Mouse (Mus musculus): ENCODE measurements around the gene Ppme1. TPM values are rescaled to one million over a fixed set of nuclear protein-coding genes. Genes with fewer than 3 reads are reported as not detected.

The Ppme1 gene
- total and polyA plus RNA-seq, 3 experiments: 40.2 to 50.8 (median 45.6) TPM

- H3K4me2 ChIP-seq (ENCODE audit: insufficient read depth, low read depth, poor library complexity, severe bottlenecking): no peak overlapping the region
- H3K36me3 ChIP-seq (replicated peaks in 1 of 2; ENCODE audit: control insufficient read depth in 1 of 2, insufficient read depth in 1 of 2, low read length in 1 of 2): peaks cover 0 to 8% of the 10 kb centered on the region in 2 experiments
- dilution Hi-C loops (cut with MboI; ENCODE audit: extremely low pct_ligation_motif_present, extremely low pct_unique_long_range_greater_than_20kb, low sequenced_read_pairs): no loop called here
- no peaks in the 10 kb centered on the region for H3K27me3 ChIP-seq (replicated peaks)
- H3K9ac ChIP-seq (ENCODE audit: insufficient read depth, low read depth): no peak overlapping the region
- in situ Hi-C loops (cut with MboI; ENCODE audit: low pct_ligation_motif_present, low pct_unique_long_range_greater_than_20kb, low sequenced_read_pairs): no loop called here
- H3K9me3 ChIP-seq (replicated peaks; ENCODE audit: low read length): no peaks in the 10 kb centered on the region
- peaks cover 3 to 15% of the 10 kb centered on the region in 2 experiments for H3K4me1 ChIP-seq (ENCODE audit: control insufficient read depth in 1 of 2, insufficient read depth in 2 of 2)
- no peaks in the 10 kb centered on the region; the same call in 1 of the 2 replicates for H3K79me2 ChIP-seq (replicated peaks; ENCODE audit: control insufficient read depth, extremely low read depth, insufficient read depth, poor library complexity, severe bottlenecking)
- TF ChIP-seq ZMIZ1 (IDR thresholded peaks at IDR 0.05; ENCODE audit: low read depth, low read length) (no peak), MEF2A (IDR thresholded peaks at IDR 0.05; ENCODE audit: borderline replicate concordance, low read depth, low read length) (no peak), ZKSCAN1 (IDR thresholded peaks at IDR 0.05; ENCODE audit: borderline replicate concordance, low read depth, low read length) (no peak), TBP (conservative IDR thresholded peaks at IDR 0.05; ENCODE audit: low read depth, low read length) (no peak), POLR2A (IDR thresholded peaks at IDR 0.05; ENCODE audit: low read depth, low read length) (no peak)
- DNase-seq (ENCODE audit: extremely low read depth): no peak
- H3K4me3 ChIP-seq (replicated peaks in 1 of 3; ENCODE audit: low read depth in 2 of 3, low read length in 2 of 3, poor library complexity in 1 of 3): no peak overlapping the region
- no peak overlapping the region for H3K27ac ChIP-seq (ENCODE audit: insufficient read depth, low read depth)
These were observed 8.9 kb downstream of the Ppme1 start for GRCm38 (mm10) chr7:100363162-100363561.

DNA sequence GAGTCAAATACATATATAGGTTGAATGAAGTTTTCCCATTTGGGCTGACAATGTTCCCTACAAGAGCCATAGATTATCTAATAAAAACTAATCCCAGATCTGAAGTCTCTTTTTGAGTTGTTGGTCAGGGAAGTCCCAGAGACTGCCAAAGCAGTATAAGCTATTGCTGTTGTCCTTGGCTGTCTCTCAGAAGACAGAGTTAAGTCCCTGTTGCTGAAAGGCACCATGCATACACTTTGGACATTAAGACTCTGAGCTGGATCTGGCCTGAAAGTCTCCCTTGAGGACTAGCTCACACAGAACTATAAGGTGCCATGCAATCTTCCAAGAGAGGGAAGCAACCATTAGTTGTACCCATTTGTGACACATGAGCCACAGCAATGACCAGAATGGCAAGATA, 14.3 kb downstream of the Ppme1 start:
- Histone ChIP-seq H3K27ac (ENCODE audit: insufficient read depth, low read depth) (no peak overlapping the region), H3K27me3 (replicated peaks) (no peaks in the 10 kb centered on the region), H3K79me2 (replicated peaks; ENCODE audit: control insufficient read depth, extremely low read depth, insufficient read depth, poor library complexity, severe bottlenecking) (no peaks in the 10 kb centered on the region), H3K36me3 (replicated peaks in 1 of 2; ENCODE audit: control insufficient read depth in 1 of 2, insufficient read depth in 1 of 2, low read length in 1 of 2) (peaks cover 0 to 17% of the 10 kb centered on the region in 2 experiments), H3K4me2 (ENCODE audit: insufficient read depth, low read depth, poor library complexity, severe bottlenecking) (no peak overlapping the region), H3K4me3 (replicated peaks in 1 of 3; ENCODE audit: low read depth in 2 of 3, low read length in 2 of 3, poor library complexity in 1 of 3) (no peak overlapping the region), H3K4me1 (ENCODE audit: control insufficient read depth in 1 of 2, insufficient read depth in 2 of 2) (no peaks in the 10 kb centered on the region), H3K9ac (ENCODE audit: insufficient read depth, low read depth) (no peak overlapping the region), H3K9me3 (replicated peaks; ENCODE audit: low read length) (no peaks in the 10 kb centered on the region)
- TF ChIP-seq ELF1 (IDR thresholded peaks at IDR 0.05; ENCODE audit: low read depth, low read length) (no peak), MYC (IDR thresholded peaks at IDR 0.05; ENCODE audit: low read depth, low read length) (no peak), TBP (conservative IDR thresholded peaks at IDR 0.05; ENCODE audit: low read depth, low read length) (no peak), EP300 (IDR thresholded peaks at IDR 0.05; ENCODE audit: low read length) (no peak), KAT2A (IDR thresholded peaks at IDR 0.05; ENCODE audit: insufficient replicate concordance, low read length) (no peak), JUN (IDR thresholded peaks at IDR 0.05; ENCODE audit: insufficient read depth, low read depth, low read length) (no peak), CHD2 (IDR thresholded peaks at IDR 0.05; ENCODE audit: low read length) (no peak), ETS1 (conservative IDR thresholded peaks at IDR 0.05; ENCODE audit: low read depth, low read length) (no peak), TCF12 (IDR thresholded peaks at IDR 0.05; ENCODE audit: low read depth, low read length) (no peak), ZMIZ1 (IDR thresholded peaks at IDR 0.05; ENCODE audit: low read depth, low read length) (no peak), SMC3 (IDR thresholded peaks at IDR 0.05; ENCODE audit: low read depth, low read length) (no peak), UBTF (IDR thresholded peaks at IDR 0.05; ENCODE audit: low read depth, low read length) (no peak), MAZ (IDR thresholded peaks at IDR 0.05; ENCODE audit: low read depth, low read length) (no peak)
- in situ Hi-C loops (cut with MboI; ENCODE audit: low pct_ligation_motif_present, low pct_unique_long_range_greater_than_20kb, low sequenced_read_pairs): no loop called here
- no peak for DNase-seq (ENCODE audit: extremely low read depth)
- dilution Hi-C loops (cut with MboI; ENCODE audit: extremely low pct_ligation_motif_present, extremely low pct_unique_long_range_greater_than_20kb, low sequenced_read_pairs): no loop called here

Data from CH12.LX (cell line).